Mouse (Mus musculus) R1 (cell line): ENCODE measurements around the gene Slc20a1.

Experiments used
- DNase-seq: peaks from one replicate; pipeline ENCODE4 v3.0.0-alpha.2; 2018; ENCODE audit warnings: low read depth, low spot score

Gene Slc20a1

GRCm38 (mm10) chr2:129186291-129186919, 12.2 kb upstream of the Slc20a1 start:
- no peak for DNase-seq

GRCm38 (mm10) chr2:129192392-129193150, 6.0 kb upstream of the Slc20a1 start:
- no peak for DNase-seq

- DNase-seq: no peak
Measured at GRCm38 (mm10) chr2:129196317-129196716, 2.2 kb upstream of the Slc20a1 start.

GRCm38 (mm10) chr2:129197197-129197596, 1.4 kb upstream of the Slc20a1 start:
- no peak for DNase-seq

- DNase-seq: peak; percentile 85
Measured at GRCm38 (mm10) chr2:129197843-129198435, 625 bp upstream of the Slc20a1 start.

- DNase-seq: no peak
Measured at GRCm38 (mm10) chr2:129199328-129200085, 943 bp downstream of the Slc20a1 start.

GRCm38 (mm10) chr2:129205000-129205399, 6.4 kb downstream of the Slc20a1 start:
- DNase-seq: no peak

GRCm38 (mm10) chr2:129206824-129207223, 8.3 kb downstream of the Slc20a1 start:
- peak; percentile 87 for DNase-seq

GRCm38 (mm10) chr2:129208181-129208746, 9.7 kb downstream of the Slc20a1 start:
- DNase-seq: no peak

- no peak for DNase-seq
Measured at GRCm38 (mm10) chr2:129210089-129210749, 11.7 kb downstream of the Slc20a1 start.

- DNase-seq: peak; percentile 66
Measured at GRCm38 (mm10) chr2:129211255-129211654, 12.7 kb downstream of the Slc20a1 start.

GRCm38 (mm10) chr2:129211957-129212356, 13.4 kb downstream of the Slc20a1 start:
- DNase-seq: no peak

GRCm38 (mm10) chr2:129212566-129212965, 14.0 kb downstream of the Slc20a1 start:
- DNase-seq: no peak

- DNase-seq: no peak
Measured at GRCm38 (mm10) chr2:129214774-129215173, 16.2 kb downstream of the Slc20a1 start.

- DNase-seq: peak; percentile 56
Measured at GRCm38 (mm10) chr2:129217612-129218185, 19.1 kb downstream of the Slc20a1 start.

GRCm38 (mm10) chr2:129218537-129219105, 20.1 kb downstream of the Slc20a1 start:
- no peak for DNase-seq

- DNase-seq: no peak
Measured at GRCm38 (mm10) chr2:129221097-129221632, 22.6 kb downstream of the Slc20a1 start.

- peak; percentile 44 for DNase-seq
Measured at GRCm38 (mm10) chr2:129224178-129224577, 25.6 kb downstream of the Slc20a1 start.

GRCm38 (mm10) chr2:129225251-129225819, 26.8 kb downstream of the Slc20a1 start:
- no peak for DNase-seq
